18 mouse cellular contexts compared by ENCODE assay signal in genomic region chr8:121424080-121424479, GRCm38 (mm10).
"Had no signal": no experiment of that assay in that cellular context is flagged by ENCODE, and none has a peak within 500 bp of the region (broad histone marks: within the 10 kb centered on the region; RNA-seq: fewer than 3 reads in every experiment).

No protein-coding gene starts in this region.

- H3K27me3 ChIP-seq: limb, embryonic 12.5 days; limb, embryonic 15.5 days; neural tube, embryonic 12.5 days; stomach, embryonic 15.5 days had no signal

- H3K9me3 ChIP-seq: limb, embryonic 15.5 days; neural tube, embryonic 12.5 days; stomach, embryonic 15.5 days had no signal

- ATAC-seq: intestine, embryonic 16.5 days; liver, postnatal 0 days; lung, postnatal 0 days had no signal

- DNase-seq: left cerebral cortex, postnatal 4 days; lung, postnatal 4 days; midbrain, embryonic 14.5 days; right cerebral cortex, postnatal 25 days; spleen, adult 18-20 months; thymus, adult 2 months had no signal

- H3K4me1 ChIP-seq: neural tube, embryonic 12.5 days; stomach, embryonic 15.5 days had no signal

- H3K36me3 ChIP-seq: limb, embryonic 12.5 days; limb, embryonic 15.5 days; neural tube, embryonic 12.5 days; stomach, embryonic 15.5 days had no signal

- H3K9ac ChIP-seq: limb, embryonic 12.5 days; limb, embryonic 15.5 days; liver, embryonic 14.5 days; liver, postnatal 0 days; lung, embryonic 14.5 days; neural tube, embryonic 12.5 days; stomach, embryonic 15.5 days had no signal

- H3K27ac ChIP-seq: kidney, postnatal 0 days; limb, embryonic 12.5 days; limb, embryonic 15.5 days; liver, embryonic 14.5 days; neural tube, embryonic 12.5 days; stomach, embryonic 15.5 days had no signal

- H3K4me3 ChIP-seq: limb, embryonic 12.5 days; limb, embryonic 15.5 days; neural tube, embryonic 12.5 days; stomach, embryonic 15.5 days had no signal

- H3K4me2 ChIP-seq: limb, embryonic 12.5 days; limb, embryonic 15.5 days; liver, embryonic 11.5 days; lung, embryonic 14.5 days; midbrain, embryonic 11.5 days; neural tube, embryonic 12.5 days; stomach, embryonic 15.5 days had no signal
